ENCODE assay signal across 18 mouse cellular contexts in genomic region chr4:137412185-137412709, GRCm38 (mm10). TPM values are rescaled to one million over a fixed set of nuclear protein-coding genes. Genes with fewer than 3 reads are reported as not detected.
"Had no signal": no experiment of that assay in that cellular context is flagged by ENCODE, and none has a peak within 500 bp of the region (broad histone marks: within the 10 kb centered on the region; RNA-seq: fewer than 3 reads in every experiment).

No protein-coding gene starts in this region.

RNA-seq across cellular contexts. Expression of gene Cela3a, which starts 2.7 kb away (rescaled TPM):
- total RNA-seq: layer of hippocampus, adult 18-20 months; layer of hippocampus, postnatal 14 days; left cerebral cortex, adult 8-10 months; left cerebral cortex, postnatal 14 days; left cerebral cortex, postnatal 4 days; monocyte, adult 5-6 weeks had no signal
- polyA plus RNA-seq: intestine, embryonic 14.5 days; kidney, embryonic 16.5 days; limb, embryonic 12.5 days; liver, embryonic 12.5 days; lung, adult 2 months; midbrain, embryonic 10.5 days; midbrain, embryonic 13.5 days; midbrain, embryonic 16.5 days; neural tube, embryonic 11.5 days; neural tube, embryonic 14.5 days; stomach, embryonic 14.5 days; thymus, postnatal 0 days had no signal

RNA-seq across cellular contexts. Expression of gene Cela3b, which starts 18.1 kb away (rescaled TPM):
- total RNA-seq: layer of hippocampus, adult 18-20 months; layer of hippocampus, postnatal 14 days; left cerebral cortex, adult 8-10 months; left cerebral cortex, postnatal 14 days; left cerebral cortex, postnatal 4 days; monocyte, adult 5-6 weeks had no signal
- polyA plus RNA-seq: kidney, embryonic 16.5 days; limb, embryonic 12.5 days; liver, embryonic 12.5 days; midbrain, embryonic 10.5 days; midbrain, embryonic 13.5 days; midbrain, embryonic 16.5 days; neural tube, embryonic 11.5 days; neural tube, embryonic 14.5 days; stomach, embryonic 14.5 days; thymus, postnatal 0 days had no signal

RNA-seq across cellular contexts. Expression of gene 1700013G24Rik, which starts 40.8 kb away (rescaled TPM):
- total RNA-seq: layer of hippocampus, adult 18-20 months; layer of hippocampus, postnatal 14 days; left cerebral cortex, adult 8-10 months; left cerebral cortex, postnatal 14 days; left cerebral cortex, postnatal 4 days; monocyte, adult 5-6 weeks had no signal
- polyA plus RNA-seq: intestine, embryonic 14.5 days; kidney, embryonic 16.5 days; limb, embryonic 12.5 days; liver, embryonic 12.5 days; midbrain, embryonic 10.5 days; midbrain, embryonic 13.5 days; midbrain, embryonic 16.5 days; neural tube, embryonic 11.5 days; neural tube, embryonic 14.5 days; stomach, embryonic 14.5 days; thymus, postnatal 0 days had no signal

RNA-seq across cellular contexts. Expression of gene Hspg2, which starts 56.3 kb away (rescaled TPM):
- total RNA-seq: monocyte, adult 5-6 weeks had no signal
